24 mouse cellular contexts compared by ENCODE assay signal in the genomic region with DNA sequence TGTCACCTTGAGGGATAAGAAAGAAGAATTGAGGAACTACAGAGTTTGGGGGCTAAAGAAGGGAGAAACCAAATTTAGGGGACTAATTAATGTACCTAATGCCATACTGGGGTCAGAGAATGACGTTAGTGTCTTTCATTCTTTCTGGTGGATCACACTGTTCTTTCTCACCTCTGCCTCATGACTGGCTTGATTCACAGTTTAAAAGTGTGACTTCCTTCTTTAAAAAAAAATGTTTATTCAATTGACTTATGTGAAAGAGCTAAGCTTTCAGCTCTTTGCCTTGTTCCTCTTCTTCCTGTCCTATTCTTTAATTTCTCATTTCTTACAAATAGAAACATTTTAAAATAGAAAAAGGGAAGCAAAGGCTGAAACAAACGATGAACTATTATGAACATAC. TPM values are rescaled to one million over a fixed set of nuclear protein-coding genes. Genes with fewer than 3 reads are reported as not detected.
"Had no signal": no experiment of that assay in that cellular context is flagged by ENCODE, and none has a peak within 500 bp of the region (broad histone marks: within the 10 kb centered on the region; RNA-seq: fewer than 3 reads in every experiment).

No protein-coding gene starts in this region.

- H3K36me3 ChIP-seq: heart, embryonic 10.5 days; heart, embryonic 12.5 days; hindbrain, embryonic 10.5 days; hindbrain, embryonic 12.5 days; intestine, embryonic 15.5 days; limb, embryonic 10.5 days; limb, embryonic 12.5 days had no signal

- H3K9me3 ChIP-seq: heart, embryonic 10.5 days; heart, embryonic 12.5 days; hindbrain, embryonic 10.5 days; hindbrain, embryonic 12.5 days; intestine, embryonic 15.5 days; limb, embryonic 10.5 days; limb, embryonic 12.5 days had no signal

- H3K27me3 ChIP-seq: heart, embryonic 12.5 days; hindbrain, embryonic 12.5 days; intestine, embryonic 15.5 days; limb, embryonic 12.5 days had no signal

- H3K4me2 ChIP-seq: heart, embryonic 12.5 days; hindbrain, embryonic 12.5 days; hindbrain, embryonic 14.5 days; intestine, embryonic 15.5 days; limb, embryonic 12.5 days had no signal

- ATAC-seq: hindbrain, embryonic 16.5 days; inflammation-experienced regulatory T-cells, adult 6 months; intestine, embryonic 15.5 days; intestine, postnatal 0 days had no signal

- H3K4me3 ChIP-seq: gastrocnemius, adult 2 months; heart, embryonic 10.5 days; heart, embryonic 12.5 days; hindbrain, embryonic 10.5 days; hindbrain, embryonic 12.5 days; intestine, embryonic 15.5 days; layer of hippocampus, adult 2 months; left cerebral cortex, adult 2 months; limb, embryonic 10.5 days; limb, embryonic 12.5 days had no signal

- H3K4me1 ChIP-seq: heart, embryonic 10.5 days; heart, embryonic 12.5 days; hindbrain, embryonic 10.5 days; hindbrain, embryonic 12.5 days; intestine, embryonic 15.5 days; limb, embryonic 10.5 days had no signal

- H3K9ac ChIP-seq: heart, embryonic 12.5 days; hindbrain, embryonic 12.5 days; hindbrain, embryonic 14.5 days; intestine, embryonic 15.5 days; limb, embryonic 12.5 days had no signal

- H3K27ac ChIP-seq: gastrocnemius, adult 2 months; heart, embryonic 10.5 days; hindbrain, embryonic 10.5 days; hindbrain, embryonic 12.5 days; hindbrain, embryonic 14.5 days; intestine, embryonic 15.5 days; layer of hippocampus, adult 2 months; left cerebral cortex, adult 2 months; limb, embryonic 10.5 days; limb, embryonic 12.5 days had no signal

- DNase-seq: gastrocnemius, adult 2 months; gastrocnemius, postnatal 10 days; gastrocnemius, postnatal 25 days; heart, adult 18-20 months; heart, postnatal 10 days; heart, postnatal 4 days; kidney, adult 18-20 months; kidney, adult 8-10 months; kidney, postnatal 10 days; kidney, postnatal 25 days; kidney, postnatal 4 days had no signal

RNA-seq across cellular contexts. Expression of a gene that starts 20.6 kb away (rescaled TPM):
- polyA plus RNA-seq: inflammation-experienced regulatory T-cells, adult 6 months had no signal
